Mouse (Mus musculus) brain, embryonic 14.5 days (tissue): ENCODE measurements around the gene Slc30a7. TPM values are rescaled to one million over a fixed set of nuclear protein-coding genes. Genes with fewer than 3 reads are reported as not detected.

Source experiments
- DNase-seq: peaks from one replicate; pipeline ENCODE4 v3.0.0-alpha.2; 2011; ENCODE audit warnings: low read depth
- CTCF ChIP-seq: fragments of 200-500 bp; IDR thresholded peaks from 2 replicates; pipeline ENCODE4 v1.5.1; 2012; ENCODE audit warnings: inconsistent platforms, mild to moderate bottlenecking, moderate library complexity, borderline replicate concordance; ENCODE audit not compliant: insufficient read depth, insufficient read length; ENCODE audit errors: extremely low read depth
- POLR2A ChIP-seq: fragments of 200-500 bp; IDR thresholded peaks from 2 replicates; pipeline ENCODE4 v1.6.1; 2012; ENCODE audit warnings: mild to moderate bottlenecking, inconsistent platforms, borderline replicate concordance; ENCODE audit not compliant: poor library complexity, insufficient read depth, insufficient read length, severe bottlenecking; ENCODE audit errors: extremely low read depth
- polyA plus RNA-seq: library from polyadenylated mRNA; depleted of rRNA; stranded (reverse); fragments of >200 nt; gene quantifications from 2 replicates; pipeline ENCODE4 v1.2.3, GENCODE M21; 2012

The Slc30a7 gene
- polyA plus RNA-seq, 1 experiment, result 21.8 TPM

DNA sequence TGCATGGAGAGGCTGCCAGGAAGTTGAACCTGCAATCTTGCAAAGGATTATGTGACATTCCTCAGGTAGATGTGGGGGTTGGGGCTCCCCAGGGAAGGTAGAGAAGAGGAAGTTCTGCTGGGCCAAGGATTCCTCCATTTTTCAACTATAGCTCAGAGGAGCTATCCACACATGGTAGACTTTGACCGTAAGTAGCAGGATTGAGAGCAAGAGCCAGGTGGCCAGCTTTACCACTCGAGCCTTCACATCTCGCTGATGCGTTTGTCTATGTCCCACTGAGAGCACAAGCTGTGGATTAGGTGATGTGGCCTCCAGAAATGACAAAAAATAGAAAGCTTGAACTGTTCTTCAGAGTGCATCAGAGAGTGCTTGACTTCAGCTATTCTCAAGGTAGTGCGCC lies 11.9 kb upstream of the Slc30a7 start:
- DNase-seq, result no peak
- TF ChIP-seq CTCF (no peak), POLR2A (no peak)

DNA sequence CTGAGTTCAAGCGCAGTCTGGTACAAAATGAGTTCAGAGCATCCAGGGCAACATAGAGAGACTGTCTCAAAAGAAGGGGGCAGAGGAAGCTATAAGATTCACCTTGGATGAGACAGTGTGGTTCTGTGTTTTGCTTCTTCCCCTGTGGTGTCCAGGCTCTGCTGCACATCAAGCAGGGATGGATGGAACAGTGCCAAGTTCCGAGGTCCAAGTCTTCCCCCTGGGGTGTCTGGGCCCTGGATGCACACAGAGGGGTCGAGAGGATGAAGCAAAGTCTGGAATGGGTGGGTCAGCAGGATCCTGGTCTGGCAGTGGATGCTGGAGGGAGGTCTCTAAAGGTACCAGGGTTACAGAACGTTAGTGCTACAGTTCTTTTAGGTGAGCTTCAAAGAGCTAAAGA lies 11.4 kb upstream of the Slc30a7 start:
- TF ChIP-seq POLR2A (no peak), CTCF (no peak)
- DNase-seq, result no peak

DNA sequence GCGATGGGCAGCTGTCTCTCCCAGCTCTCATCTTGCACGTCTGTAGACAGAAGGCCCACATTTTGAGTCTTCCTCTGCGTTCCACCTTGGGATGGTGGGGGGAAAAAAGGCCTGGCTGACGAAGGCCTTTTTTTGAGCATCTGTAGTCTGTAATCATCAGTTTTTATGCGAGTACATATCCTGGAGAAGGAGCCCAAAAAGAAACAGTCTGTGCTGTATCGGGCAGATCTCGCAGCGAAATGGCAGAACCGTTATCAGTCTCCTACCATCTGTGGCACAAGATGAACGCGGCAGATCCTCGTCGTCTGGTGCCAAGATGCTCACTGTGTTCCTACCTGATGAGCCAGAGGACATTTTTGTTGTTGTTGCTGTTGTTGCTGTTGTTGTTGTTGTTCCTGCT lies 8.9 kb upstream of the Slc30a7 start:
- peak; percentile 60 for DNase-seq
- no peak for TF ChIP-seq CTCF
- TF ChIP-seq POLR2A, result no peak

DNA sequence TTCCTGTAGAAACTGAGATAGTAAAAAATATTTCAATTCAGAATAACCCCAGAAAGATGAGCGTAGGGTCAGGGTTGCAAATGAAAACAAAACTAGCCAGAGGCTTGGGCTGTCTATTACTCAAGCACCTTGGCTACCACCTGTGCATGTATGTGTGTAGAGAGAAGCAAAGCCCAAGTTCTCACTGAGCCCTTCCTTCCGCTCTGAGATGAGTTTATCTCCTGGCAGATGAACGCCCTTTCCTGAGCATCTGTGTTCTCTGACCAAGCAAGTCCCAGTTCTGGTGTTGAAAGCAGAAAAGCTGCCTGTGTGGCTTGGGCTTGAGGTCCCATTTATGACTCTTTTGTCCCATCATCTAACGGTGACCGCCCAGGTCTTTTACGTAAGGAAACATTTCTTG lies 7.7 kb upstream of the Slc30a7 start:
- no peak for TF ChIP-seq POLR2A
- no peak for TF ChIP-seq CTCF
- DNase-seq, result no peak

DNA sequence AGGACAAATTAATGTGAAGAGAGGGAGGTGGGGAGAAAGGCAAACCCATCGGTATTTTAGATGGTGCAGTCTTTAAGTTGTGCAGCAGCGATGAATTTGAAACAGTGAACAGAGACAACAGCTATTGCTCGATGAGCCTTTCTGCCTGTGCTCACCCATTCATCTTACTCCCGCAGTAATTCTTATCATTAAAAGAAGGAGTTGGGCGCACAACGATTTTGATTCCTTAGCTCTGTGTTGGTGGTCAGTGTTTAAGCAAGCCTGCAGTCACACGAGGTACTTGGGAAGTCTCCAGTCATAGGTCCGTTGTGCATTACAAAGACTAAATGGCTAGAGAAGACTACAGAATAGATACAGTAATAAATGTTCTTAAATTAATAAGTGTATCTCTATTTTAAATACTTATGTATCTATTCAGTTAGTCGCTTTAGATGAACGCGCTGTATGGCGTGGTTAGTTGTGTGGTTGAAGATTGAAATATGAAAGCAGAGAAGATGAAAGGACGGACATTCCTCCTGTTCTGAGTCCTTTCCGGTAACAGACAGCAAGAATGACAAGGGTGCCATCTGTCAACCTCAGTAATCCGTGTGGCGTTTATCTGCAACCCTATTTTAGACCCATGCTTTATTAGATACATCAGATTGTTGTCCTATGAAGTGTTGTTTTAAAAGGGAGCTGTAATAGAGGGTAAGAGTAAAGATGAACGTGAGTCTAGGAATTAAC lies 2.6 kb upstream of the Slc30a7 start:
- DNase-seq, result no peak
- TF ChIP-seq CTCF, result no peak
- no peak for TF ChIP-seq POLR2A

DNA sequence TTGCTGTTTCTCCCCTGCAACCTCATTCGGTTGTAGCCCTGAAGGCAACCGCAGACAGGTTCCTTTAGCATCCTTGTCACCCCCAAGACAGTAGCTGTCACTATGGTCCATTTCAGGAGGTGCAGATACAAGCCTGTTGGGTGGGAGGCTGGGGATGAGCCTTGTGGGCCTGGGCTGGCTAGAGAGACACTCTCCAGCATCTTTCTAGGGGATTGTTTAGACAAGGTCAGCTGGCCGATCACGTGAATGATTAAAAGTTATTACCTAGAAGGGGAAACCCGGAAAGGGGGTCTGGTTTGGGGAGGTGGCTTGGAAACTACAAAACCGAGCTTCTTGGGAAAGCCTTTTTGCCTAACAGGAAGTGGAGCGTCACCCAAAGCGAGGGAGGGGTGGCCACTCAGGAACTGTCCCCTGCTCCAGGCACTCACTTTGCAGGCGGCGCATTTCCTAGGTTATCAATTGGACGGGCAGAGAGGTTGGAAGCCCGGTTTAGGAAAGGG lies 785 bp upstream of the Slc30a7 start:
- TF ChIP-seq CTCF (no peak), POLR2A (no peak)
- peak; percentile 91 for DNase-seq

DNA sequence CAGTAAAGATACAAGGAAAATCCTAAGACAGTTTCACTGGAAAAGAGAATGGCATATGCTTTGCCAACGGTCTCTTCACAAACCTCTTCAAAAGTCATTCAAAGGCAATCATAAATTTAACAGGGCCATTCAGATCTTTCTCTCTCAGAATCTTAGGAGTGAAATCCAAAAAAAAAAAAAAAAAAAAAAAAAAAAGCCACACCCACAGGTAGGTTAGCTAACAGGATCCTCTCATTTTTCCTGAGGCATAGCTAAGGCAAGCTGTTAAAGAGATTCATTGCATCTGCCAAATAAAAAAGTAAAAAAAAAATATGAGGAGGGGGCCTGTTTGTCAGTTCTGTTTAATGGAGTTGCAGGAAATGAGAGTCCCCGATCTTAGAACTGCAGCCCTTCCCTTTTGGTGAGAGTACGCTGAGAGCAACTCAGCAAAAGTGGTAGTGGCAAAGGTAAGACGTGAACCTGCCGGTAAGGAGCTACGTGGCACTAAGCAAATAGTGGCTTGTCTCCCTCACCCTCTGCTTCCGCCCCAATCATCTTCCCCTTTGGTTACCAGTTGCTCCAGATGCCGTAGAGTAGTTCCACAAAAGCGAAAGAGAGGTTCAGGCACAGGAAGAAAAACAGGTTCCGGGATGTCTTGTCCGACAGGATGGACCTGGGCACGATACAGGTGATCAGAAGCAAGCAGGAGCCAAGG lies 775 bp downstream of the Slc30a7 start:
- TF ChIP-seq CTCF (no peak), POLR2A (no peak)
- DNase-seq, result peak; percentile 46

DNA sequence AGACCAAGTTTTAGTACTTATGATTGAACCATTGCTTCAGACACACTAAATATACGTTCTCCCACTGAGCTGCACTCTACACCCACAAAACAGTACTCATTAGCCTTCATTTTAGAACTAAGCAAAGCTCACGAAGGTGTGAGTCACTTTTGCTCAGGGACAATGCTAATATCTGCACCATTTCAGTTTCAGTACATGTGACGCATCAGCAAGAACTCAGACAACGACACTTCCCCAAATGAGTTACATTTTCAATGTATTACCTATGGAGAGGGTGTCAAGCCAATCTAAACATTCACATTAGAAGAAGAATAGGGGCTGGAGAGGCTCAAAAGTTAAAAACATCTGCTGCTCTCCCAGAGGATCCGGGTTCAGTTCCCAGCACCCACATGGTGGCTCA lies 10.3 kb downstream of the Slc30a7 start:
- no peak for DNase-seq
- no peak for TF ChIP-seq CTCF
- no peak for TF ChIP-seq POLR2A

DNA sequence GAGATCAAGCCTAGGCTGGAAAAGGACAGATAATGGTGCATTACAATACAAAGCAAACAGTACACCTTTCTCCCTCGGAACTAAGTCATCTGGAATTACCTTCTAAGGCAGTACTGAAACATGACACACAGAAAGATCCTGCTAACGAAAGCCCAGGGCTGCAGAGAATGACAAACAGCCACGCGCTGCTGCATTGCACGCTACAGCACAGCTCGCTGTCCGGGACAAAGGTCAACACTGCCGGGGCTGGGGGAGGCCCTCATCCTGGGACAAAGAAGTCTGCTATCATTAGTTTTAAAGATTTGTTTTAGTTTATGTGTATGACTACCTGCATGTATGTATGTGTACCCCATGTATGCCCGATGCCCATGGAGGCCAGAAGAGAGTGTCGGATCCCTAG lies 14.2 kb downstream of the Slc30a7 start:
- no peak for DNase-seq
- TF ChIP-seq CTCF (no peak), POLR2A (no peak)

DNA sequence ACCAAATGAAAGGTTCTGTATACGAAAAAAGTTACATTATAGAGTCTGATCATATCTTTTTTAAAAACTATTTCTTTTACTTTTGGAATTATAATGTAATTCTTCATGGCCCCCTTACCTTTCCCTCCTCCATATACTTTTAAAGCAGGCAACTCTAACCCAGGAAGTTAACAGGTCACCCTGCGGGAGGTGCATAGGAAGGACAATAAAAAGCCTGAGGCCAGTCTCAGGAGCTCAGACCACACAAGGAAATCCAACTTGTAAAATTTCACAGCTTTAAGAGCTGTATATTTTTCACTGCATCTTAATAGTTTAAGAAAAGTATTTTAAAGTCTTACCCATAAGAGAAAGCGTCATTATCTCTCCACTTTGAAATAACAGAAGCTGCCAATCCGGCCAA lies 14.6 kb downstream of the Slc30a7 start:
- TF ChIP-seq CTCF, result no peak
- TF ChIP-seq POLR2A, result no peak
- no peak for DNase-seq

DNA sequence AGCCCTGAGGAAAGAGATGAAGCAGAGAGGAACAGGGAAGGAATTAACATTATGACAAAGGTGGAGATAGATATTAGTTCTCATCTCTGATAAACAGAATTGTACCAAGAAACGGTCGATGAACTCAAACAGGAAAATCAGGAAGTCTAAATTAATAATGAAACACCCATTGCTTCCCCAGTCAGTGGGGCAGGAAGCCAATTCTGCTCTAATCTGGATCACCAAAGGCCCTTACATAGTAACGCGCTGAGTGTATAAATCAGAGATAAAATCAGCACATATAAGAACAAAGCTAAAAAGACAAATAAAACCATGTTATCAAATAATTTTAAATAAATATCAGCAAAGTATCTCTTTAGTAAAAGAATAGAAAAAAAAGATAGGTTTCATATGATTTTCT lies 15.1 kb downstream of the Slc30a7 start:
- no peak for TF ChIP-seq POLR2A
- TF ChIP-seq CTCF, result no peak
- no peak for DNase-seq

DNA sequence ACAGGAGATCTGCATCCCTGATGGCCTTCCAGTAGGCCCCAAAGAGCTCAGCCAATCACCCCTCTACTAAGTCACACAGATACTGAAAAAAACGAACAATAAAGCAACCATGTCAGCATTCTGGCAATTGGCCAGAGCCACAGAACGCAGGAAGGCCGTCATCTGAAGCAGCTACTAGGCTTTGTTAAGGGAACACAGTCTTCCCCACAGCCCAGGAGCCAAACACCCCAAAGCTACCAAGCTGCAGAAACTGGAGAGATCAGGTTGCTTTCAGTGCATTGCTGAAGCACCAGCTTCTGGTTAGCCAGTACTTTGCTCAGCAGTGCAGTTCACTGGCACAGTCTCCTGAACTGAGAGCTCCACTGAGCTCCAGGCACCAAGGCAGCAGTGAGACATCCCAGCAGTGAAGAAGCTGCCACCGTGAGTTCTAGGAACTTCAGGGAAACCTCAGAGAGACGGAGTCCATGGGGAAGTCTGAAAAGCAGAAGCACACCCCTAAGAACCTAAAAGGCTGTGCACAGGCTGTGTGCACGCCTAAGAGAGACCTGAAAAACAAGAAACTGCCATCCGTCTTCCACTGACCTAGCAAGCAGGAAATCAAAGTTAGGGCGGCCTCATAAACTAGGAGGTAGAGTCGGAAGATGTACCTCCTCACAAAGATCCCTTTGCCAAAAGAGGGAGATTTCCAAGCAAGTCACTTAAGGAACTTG lies 21.9 kb downstream of the Slc30a7 start:
- DNase-seq, result peak; percentile 51
- TF ChIP-seq CTCF (no peak), POLR2A (no peak)

DNA sequence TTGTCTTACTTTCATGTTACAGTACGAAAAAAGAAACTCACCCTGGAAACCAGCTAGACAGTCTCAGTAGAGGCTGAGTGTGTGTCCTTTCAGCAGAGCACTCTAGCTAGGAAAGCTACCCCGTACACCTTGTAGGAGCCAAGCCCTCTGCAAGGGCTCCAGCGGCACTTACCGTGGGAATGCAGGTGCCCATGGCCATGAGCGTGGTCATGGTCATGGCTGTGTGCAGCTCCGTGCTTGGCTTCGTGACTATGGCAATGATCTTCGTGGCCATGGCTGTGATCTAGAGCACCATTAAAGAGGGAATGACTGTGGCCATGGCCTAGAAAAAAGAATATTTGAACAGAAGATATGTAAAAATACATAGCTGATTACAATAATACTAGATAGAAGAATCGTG lies 22.6 kb downstream of the Slc30a7 start:
- TF ChIP-seq POLR2A (no peak), CTCF (no peak)
- DNase-seq, result no peak
